Mouse (Mus musculus) spleen, adult 2 months (tissue): ENCODE measurements around the gene Atf1. TPM values are rescaled to one million over a fixed set of nuclear protein-coding genes. Genes with fewer than 3 reads are reported as not detected.
"Not testable (repeated sequence)": the region's sequence is repeated elsewhere in the genome, so short reads cannot be mapped to it uniquely, and the experiment has no call there.

Experiments
- DNase-seq, 2 experiments: peaks; one replicate each; pipeline versions ENCODE4 v3.0.0 to v3.0.0-alpha.2; 2012 to 2021; ENCODE audit warnings: low spot score in 2 of 2, low read depth in 1 of 2
- H3K27ac ChIP-seq: fragments of 200-500 bp; 2 replicates; pipeline ENCODE4 v1.5.1; 2012; ENCODE audit warnings: low read length, inconsistent platforms; ENCODE audit not compliant: insufficient read depth
- H3K27me3 ChIP-seq: fragments of 200-500 bp; 2 replicates; pipeline ENCODE4 v1.6.1; 2012; ENCODE audit warnings: mild to moderate bottlenecking, moderate library complexity, low read length, inconsistent platforms; ENCODE audit not compliant: control insufficient read depth, insufficient read depth
- H3K36me3 ChIP-seq: fragments of 200-500 bp; 2 replicates; pipeline ENCODE4 v1.6.1; 2012; ENCODE audit warnings: mild to moderate bottlenecking, low read length, inconsistent platforms; ENCODE audit not compliant: control insufficient read depth, insufficient read depth
- H3K4me1 ChIP-seq: fragments of 200-500 bp; 2 replicates; pipeline ENCODE4 v1.6.1; 2011; ENCODE audit warnings: inconsistent platforms; ENCODE audit not compliant: control insufficient read depth, insufficient read depth, insufficient read length
- H3K4me3 ChIP-seq: fragments of 200-500 bp; 2 replicates; pipeline ENCODE4 v1.5.1; 2011; ENCODE audit warnings: mild to moderate bottlenecking, inconsistent platforms; ENCODE audit not compliant: insufficient read depth, insufficient read length; ENCODE audit errors: extremely low read depth
- CTCF ChIP-seq: fragments of 200-500 bp; IDR thresholded peaks from 2 replicates; pipeline ENCODE4 v1.5.1; 2011; ENCODE audit warnings: mild to moderate bottlenecking, inconsistent platforms; ENCODE audit not compliant: insufficient read depth, insufficient read length, insufficient replicate concordance; ENCODE audit errors: extremely low read depth
- POLR2A ChIP-seq: fragments of 200-500 bp; IDR thresholded peaks from 2 replicates; pipeline ENCODE4 v1.6.1; 2011; ENCODE audit warnings: low read depth, low read length, inconsistent platforms
- WGBS: fragments of 180-500 bp; shearing (Covaris S2); methylation state at CpG from one replicate; pipeline ENCODE4 v1.1.7; 2018; 5-methylcytosine and 5-hydroxymethylcytosine counted together
- polyA plus RNA-seq: library from polyadenylated mRNA; depleted of rRNA; stranded (reverse); fragments of >200 nt; gene quantifications from 2 replicates; pipeline ENCODE4 v1.2.3, GENCODE M21; 2012

Gene Atf1
- polyA plus RNA-seq, 1 experiment, result 44.5 TPM

DNA sequence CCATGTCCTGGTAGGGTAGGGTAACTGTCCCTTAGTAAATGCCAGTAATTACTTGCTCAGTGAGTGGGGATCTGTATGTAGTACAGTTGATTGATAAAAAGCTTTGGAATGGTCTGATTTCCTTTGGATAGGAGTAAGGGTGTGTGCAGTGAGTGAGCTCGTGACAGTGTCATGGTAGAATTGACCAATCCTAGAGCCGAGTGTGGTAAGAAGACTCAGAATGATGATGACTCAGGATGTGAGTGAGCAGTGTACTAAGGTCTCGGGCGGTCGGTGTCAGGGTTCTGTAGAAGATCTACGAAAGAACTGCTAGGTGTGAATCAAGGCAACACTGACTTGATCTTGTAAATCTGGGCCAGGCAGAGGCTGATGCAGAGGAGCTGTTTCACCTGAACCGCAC lies 18.3 kb downstream of the Atf1 start:
- TF ChIP-seq CTCF (no peak), POLR2A (no peak)
- Histone ChIP-seq H3K27me3 (no peaks in the 10 kb centered on the region), H3K27ac (no peak overlapping the region), H3K4me3 (no peak overlapping the region), H3K4me1 (no peaks in the 10 kb centered on the region), H3K36me3 (peaks cover 36% of the 10 kb centered on the region)
- DNase-seq, result no peak
- 94% methylated on average over 7 of the region's 7 CpGs for WGBS

DNA sequence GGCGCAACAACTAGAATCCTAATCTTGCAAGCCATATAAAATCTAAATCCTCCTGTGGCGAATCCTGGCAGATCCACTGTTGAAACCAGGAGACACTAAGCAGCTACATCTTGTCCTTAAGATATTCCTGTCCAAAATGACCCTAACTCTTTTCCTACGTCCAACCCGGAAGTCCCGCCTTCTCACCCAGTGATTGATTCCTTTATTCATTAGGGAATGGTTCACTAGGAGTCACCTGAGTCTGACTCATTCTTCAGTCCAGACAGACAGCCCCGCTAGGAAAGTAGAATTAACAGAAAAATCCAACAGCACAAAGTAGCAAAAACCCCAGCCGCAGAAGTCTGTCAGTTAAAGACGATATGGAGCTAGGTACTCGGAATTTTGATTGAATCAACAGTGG lies 19.7 kb downstream of the Atf1 start:
- no peaks in the 10 kb centered on the region for H3K27me3 ChIP-seq
- H3K4me3 ChIP-seq, result no peak overlapping the region
- no peak for DNase-seq
- H3K27ac ChIP-seq, result no peak overlapping the region
- peaks cover 38% of the 10 kb centered on the region for H3K36me3 ChIP-seq
- no peak for TF ChIP-seq POLR2A
- TF ChIP-seq CTCF, result no peak
- no peaks in the 10 kb centered on the region for H3K4me1 ChIP-seq
- WGBS, result 95% methylated on average over 9 of the region's 9 CpGs

DNA sequence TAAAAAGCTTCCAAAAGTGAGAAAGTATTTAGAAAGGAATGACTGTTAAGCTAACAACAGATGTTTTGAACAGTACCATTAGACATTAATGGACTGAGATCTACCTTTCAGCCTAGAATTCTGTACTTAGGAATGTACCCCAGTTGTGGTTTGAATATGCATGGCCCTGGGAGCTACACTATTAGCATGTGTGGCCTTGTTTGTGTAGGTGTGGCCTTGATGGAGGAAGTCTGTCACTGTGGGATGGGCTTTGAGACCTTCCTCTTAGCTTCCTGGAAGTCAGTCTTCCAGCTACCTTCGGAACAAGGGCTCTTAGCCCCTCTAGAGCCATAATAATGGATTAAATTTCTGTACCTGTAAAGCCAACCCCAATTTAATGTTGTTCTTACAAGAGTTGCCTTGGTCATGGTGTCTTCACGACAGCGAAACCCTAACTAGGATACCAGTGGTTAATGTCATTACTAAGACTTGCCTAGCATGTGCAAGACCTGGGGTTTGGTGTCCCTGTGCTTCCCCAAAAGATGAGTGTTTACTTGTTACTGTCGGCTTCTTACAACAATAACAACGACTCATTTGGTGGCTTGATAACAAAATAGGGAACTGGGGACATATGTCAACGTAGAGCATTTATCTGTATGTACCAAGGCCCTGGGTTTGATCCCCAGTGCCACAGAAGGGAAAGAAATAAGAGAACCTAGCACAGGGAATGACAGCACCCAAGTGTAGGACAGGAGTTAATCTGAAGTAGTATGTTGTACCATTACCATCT lies 21.2 kb downstream of the Atf1 start:
- no peak overlapping the region for H3K4me3 ChIP-seq
- H3K27me3 ChIP-seq, result no peaks in the 10 kb centered on the region
- peaks cover 44% of the 10 kb centered on the region for H3K36me3 ChIP-seq
- TF ChIP-seq CTCF (no peak), POLR2A (no peak)
- H3K27ac ChIP-seq, result no peak overlapping the region
- 88% methylated on average over 6 of the region's 6 CpGs for WGBS
- DNase-seq, result no peak
- H3K4me1 ChIP-seq, result no peaks in the 10 kb centered on the region

DNA sequence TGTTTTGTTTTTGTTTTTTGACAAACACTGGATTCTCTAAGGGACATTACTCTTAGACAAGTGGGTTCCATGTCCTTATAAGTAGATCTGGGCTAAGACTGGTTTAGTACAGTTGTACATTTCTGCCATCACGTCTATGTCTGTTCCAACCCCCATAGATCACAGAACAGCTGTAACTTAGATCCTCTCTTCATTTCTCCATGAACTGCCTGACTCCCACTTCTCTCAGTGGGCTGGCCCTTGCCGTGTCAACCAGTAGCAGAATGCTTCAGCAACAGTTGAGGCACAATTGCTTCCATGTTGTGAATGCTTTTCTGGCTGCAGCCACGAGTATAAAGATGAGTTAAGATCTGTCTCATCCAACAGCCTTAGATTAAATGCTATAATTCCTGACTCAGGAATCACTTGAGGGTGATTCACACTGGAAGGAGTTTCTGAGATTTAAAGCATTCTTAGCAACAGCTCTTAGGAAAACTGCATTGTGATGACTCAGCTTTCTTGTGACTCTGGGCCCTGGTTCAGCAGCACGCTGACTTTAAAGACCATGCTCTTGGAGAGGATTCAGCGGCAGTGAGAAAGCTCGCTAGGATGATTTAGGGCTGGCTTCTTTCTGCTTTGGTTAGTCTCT lies 23.6 kb downstream of the Atf1 start:
- Histone ChIP-seq H3K27ac (no peak overlapping the region), H3K27me3 (no peaks in the 10 kb centered on the region), H3K36me3 (peaks cover 51% of the 10 kb centered on the region), H3K4me1 (no peaks in the 10 kb centered on the region), H3K4me3 (no peak overlapping the region)
- 92% methylated on average over 6 of the region's 6 CpGs for WGBS
- DNase-seq, result no peak
- TF ChIP-seq CTCF (no peak), POLR2A (no peak)

DNA sequence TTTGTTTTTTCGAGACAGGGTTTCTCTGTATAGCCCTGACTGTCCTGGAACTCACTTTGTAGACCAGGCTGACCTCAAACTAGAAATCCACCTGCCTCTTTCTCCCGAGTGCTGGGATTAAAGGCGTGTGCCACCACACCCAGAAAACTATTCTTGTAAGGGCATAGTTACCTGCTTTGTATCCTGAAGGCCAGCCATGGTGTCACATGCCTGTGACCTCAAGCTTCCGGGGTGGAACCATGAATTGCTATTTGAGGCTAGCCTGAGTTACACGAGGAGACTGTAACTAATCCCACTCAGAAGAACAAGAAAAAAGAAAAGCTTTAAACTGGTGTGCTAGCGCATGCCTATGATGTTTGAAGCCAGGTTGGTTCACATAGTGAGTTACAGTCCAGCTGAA lies 28.8 kb downstream of the Atf1 start:
- 91% methylated on average over 6 of the region's 6 CpGs for WGBS
- TF ChIP-seq CTCF (no peak), POLR2A (no peak)
- DNase-seq, result no peak
- H3K4me3 ChIP-seq, result no peak overlapping the region
- no peaks in the 10 kb centered on the region for H3K4me1 ChIP-seq
- H3K27me3 ChIP-seq, result no peaks in the 10 kb centered on the region
- H3K36me3 ChIP-seq, result peaks cover 47% of the 10 kb centered on the region
- no peak overlapping the region for H3K27ac ChIP-seq

DNA sequence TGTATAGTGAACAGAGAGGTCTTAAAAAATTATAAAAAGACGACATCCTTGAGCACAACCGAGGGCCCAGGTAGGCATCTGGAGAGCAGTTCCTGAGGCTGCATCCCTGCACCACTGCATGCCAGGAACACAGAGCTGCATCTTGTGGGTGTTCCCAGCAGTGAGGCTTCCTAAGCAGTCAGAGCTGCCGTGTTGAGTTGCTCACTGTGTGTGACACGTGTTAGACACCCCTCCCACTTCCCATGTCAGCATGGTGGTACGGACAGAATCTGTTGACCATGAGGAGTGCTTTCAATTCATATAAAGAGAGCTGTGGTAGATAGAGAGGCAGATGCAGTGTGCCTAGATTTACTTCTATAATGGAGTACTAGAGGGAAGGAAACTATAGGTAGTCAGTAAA lies 29.7 kb downstream of the Atf1 start:
- TF ChIP-seq CTCF, result no peak
- TF ChIP-seq POLR2A, result no peak
- Histone ChIP-seq H3K36me3 (peaks cover 46% of the 10 kb centered on the region), H3K4me3 (no peak overlapping the region), H3K27me3 (no peaks in the 10 kb centered on the region), H3K4me1 (no peaks in the 10 kb centered on the region), H3K27ac (no peak overlapping the region)
- WGBS, result 92% methylated on average over 5 of the region's 5 CpGs
- no peak for DNase-seq

DNA sequence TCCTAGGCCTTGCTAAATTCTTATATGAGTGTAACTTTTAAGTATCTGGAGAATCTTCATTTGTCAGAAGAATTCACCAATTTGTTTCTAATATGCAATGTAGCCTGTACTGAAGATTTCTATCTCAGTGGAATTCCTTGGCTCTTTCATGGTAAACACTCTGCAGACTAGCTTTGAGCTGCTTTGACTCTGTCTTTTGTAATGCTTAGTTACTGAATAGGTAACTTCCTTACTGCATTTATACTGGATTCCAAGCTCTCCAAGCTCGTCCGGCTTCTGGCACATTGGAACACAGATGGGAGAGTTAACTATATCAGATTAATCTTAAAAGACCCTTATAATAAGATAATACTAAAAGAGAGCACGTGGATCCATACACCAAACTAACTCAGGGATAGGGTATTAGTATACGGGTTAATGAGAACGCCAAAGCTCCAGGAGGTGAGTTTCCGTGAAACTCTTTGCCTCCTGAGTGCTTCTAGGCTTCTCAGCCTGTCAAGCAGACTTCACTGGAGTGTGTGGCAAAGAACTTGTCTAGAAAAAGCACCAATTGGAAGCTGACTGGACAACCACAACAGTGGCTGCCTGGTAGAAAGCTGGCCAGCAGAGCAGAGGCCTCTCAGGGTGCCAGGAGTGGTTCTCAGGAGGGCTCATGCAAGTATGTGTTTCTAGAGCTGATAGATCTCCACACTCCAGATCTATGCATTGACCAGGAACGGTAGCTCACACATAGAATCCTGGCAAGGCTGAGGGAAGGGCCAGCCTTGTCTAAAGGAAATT lies 31.2 kb downstream of the Atf1 start:
- H3K4me1 ChIP-seq, result no peaks in the 10 kb centered on the region
- no peak overlapping the region for H3K27ac ChIP-seq
- no peaks in the 10 kb centered on the region for H3K27me3 ChIP-seq
- TF ChIP-seq CTCF, result no peak
- no peak for TF ChIP-seq POLR2A
- DNase-seq, result no peak
- H3K36me3 ChIP-seq, result peaks cover 38% of the 10 kb centered on the region
- WGBS, result 98% methylated on average over 7 of the region's 7 CpGs
- no peak overlapping the region for H3K4me3 ChIP-seq

DNA sequence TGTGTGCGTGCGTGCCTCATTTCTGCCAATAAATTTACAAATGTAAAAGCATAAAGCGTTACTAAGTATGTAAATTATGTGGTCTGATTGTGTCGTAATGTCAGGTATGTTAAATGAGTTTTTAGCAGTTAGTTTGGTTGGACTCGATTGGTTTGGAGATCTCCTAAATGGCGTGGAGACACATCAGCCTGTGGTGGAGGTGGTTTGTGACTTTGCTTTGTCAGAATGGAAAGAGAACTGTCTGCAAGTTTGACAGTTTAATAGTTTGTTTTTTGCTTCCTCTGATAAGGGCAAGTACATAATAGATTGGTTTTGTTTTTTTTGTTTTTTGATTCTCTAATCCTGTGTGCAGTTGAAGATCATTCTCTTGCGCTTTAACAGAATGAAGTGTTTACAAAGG lies 32.7 kb downstream of the Atf1 start:
- whole genome bisulfite sequencing, result 70% methylated on average over 7 of the region's 7 CpGs
- H3K4me3 ChIP-seq, H3K27ac ChIP-seq, H3K4me1 ChIP-seq, DNase-seq, H3K27me3 ChIP-seq: not testable (repeated sequence)
- peaks cover 24% of the 10 kb centered on the region for H3K36me3 ChIP-seq
